Mouse (Mus musculus): ENCODE data around the gene Smo. TPM values are rescaled to one million over a fixed set of nuclear protein-coding genes. Genes with fewer than 3 reads are reported as not detected.
"Not testable (repeated sequence)": the region's sequence is repeated elsewhere in the genome, so short reads cannot be mapped to it uniquely, and the experiment has no call there.

Smo gene
- total RNA-seq, 2 experiments from 2014 or later = 47.3 to 51.7 TPM

- DNase-seq = no peak
Measured at GRCm38 (mm10) chr6:29726576-29727200, 8.6 kb upstream of the Smo start.

DNA sequence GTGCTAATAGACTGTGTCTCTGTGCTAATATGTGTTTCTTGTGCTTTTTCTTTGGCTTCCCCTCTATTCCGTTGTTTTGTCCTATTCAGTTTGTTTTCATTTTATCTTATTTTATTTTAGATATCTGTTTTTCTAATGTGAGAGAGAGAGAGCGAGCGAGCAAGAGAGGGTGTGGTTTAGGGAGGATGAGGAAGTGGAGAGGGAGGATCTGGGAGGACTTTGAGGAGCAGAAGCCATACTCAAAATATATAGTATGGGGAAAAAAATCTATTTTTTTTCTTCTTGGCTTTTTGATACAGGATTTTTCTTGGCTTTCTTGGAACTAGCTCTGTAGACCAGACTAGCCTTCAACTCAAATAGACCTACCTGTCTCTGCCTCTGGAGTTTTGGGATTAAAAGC lies 7.3 kb upstream of the Smo start:
- no peak for DNase-seq

DNA sequence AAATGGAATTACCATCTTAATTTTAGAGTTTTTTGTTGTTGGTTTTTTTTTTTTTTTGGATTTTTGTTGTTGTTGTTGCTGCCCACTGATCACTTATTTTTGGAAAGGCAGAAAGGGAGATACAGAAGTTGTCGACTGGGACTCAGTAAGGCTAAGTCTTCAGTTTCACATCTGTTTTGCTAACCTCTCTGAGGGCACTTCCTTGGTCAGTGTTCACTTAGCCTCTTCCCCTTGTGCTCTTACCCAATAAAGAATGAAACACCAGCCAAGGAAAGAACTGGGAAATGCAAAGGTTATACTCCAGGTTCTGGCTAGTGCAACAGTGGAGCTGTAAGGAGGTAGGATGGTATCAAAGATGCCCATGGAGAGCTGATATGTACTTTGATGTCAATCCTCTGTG lies 5.8 kb upstream of the Smo start:
- DNase-seq = no peak

GRCm38 (mm10) chr6:29735689-29736451 lies 567 bp downstream of the Smo start:
- peak; percentile 79 for DNase-seq

DNA sequence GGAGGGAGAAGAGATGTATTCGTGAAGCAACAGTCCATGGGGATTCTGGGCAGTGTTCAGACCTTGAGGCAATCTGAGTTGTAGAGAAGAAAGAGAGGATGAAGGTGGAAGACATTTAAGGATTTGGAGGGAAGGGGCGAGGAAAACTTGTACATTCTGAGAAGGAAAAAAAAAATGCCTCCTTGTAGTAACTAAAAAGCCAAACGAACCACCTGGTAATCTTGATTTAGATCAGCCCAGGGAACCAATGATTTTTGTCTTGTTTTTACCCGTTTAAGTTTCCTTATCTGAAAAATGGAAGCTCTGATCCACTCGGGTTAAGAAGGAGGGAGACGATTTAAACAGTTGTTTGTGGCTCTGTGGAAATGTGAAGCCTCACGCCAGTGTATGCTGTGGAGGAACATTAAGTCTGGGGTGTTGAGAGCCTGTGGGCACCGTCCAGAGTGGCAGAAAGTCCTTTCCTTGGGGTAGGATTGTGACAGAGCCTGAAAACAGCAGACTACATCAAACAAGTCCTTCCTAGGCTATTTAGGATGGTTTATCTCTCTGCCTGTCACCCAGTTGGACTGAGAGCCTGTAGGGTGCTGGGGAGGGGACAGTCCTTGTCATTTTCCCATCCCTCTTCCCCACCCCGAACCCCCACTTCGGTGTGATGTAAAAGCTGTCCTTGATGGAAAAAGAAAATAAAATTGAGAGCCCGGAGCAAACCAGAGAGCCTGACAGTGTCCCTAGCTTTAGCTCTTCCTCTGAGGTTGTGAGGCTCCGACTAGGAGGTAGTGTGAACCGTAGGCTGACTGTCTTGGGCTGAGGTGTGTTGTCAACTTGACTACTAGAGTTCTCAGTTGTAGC lies 1.5 kb downstream of the Smo start:
- no peak for DNase-seq

DNA sequence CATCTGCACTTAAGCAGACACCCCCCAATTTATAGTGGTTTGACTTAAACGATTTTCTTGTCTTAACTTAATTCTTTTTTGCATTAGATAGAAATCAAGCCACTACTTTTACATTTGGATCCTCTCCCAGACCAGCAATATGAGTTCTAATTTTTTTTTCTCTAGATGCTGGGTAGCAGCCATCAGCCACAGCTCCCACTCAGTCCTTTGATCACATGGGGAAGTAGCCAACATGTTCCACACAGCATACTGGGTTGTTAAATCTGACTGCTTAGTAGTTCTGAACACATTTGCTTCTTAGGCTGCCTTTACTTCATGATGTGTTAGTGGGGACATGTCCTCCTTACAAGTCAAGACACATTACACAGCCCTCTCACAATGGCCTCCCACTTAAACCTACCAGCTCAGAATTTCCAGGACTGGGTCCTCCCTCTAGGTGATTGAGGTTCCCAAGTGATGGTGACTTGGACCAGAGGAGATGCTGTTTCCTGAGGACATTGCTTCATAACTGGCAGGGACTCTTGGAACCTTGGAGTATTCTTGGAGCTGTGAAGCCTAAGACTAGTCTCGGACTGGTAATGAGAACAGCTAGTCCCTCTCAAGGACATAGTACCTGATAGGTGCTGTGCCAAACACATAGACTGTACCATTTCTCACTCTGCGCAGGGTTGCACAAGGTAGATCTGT lies 16.3 kb downstream of the Smo start:
- no peak for DNase-seq

- DNase-seq = no peak
Measured at GRCm38 (mm10) chr6:29753336-29753735, 18.0 kb downstream of the Smo start.

DNA sequence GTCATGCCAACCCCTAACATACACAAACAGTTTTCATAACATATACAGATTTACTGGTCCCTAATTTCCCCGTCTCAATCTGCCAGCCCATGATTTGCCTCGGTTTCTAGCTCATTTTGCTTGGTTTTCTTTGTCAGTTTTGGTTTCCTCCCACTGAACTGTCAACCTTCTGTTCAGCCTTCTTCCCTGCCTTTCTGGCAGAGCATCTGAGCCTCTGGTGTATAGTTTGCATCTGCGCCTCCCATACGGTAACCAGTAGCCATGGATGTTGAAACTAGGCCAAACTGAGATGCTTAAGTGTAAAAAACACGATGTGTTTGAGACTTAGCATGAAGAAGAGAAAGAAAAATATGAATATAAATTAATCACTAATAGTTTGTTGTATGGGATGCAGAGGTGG lies 20.7 kb downstream of the Smo start:
- no peak for DNase-seq

DNA sequence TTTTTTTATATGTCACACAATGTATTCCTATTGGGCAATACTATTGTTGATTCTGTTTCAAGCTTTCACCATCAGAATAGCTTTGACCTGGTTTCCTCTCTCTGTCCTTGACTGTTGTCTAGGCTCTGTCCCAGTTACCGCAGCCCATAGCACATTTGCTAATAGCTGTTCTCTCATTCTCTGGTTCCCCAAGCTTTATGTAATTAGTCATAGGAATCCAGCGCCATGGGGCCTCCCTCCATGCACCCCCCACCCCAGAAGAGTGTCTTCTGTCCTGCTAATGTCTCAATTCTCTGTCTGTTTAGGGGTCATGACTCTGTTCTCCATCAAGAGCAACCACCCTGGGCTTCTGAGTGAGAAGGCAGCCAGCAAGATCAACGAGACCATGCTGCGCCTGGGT lies 21.2 kb downstream of the Smo start:
- DNase-seq = peak; percentile 28

DNA sequence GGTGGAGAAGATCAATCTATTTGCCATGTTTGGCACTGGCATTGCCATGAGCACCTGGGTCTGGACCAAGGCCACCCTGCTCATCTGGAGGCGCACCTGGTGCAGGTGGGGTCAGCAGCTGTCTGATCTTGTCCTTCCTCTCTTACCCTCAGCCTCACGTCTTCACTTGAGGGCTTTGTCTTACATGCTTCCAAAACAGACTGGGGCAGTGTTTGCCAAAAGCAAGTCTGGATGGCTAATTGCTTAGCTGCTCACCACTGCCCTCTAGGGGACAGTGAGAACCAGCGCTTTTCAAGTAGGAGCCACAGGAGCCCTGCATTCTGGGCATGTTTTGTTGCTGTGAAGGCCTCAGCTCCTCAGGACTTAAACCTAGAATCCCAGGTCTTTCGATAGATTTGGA lies 23.1 kb downstream of the Smo start:
- DNase-seq = peak; percentile 80

DNA sequence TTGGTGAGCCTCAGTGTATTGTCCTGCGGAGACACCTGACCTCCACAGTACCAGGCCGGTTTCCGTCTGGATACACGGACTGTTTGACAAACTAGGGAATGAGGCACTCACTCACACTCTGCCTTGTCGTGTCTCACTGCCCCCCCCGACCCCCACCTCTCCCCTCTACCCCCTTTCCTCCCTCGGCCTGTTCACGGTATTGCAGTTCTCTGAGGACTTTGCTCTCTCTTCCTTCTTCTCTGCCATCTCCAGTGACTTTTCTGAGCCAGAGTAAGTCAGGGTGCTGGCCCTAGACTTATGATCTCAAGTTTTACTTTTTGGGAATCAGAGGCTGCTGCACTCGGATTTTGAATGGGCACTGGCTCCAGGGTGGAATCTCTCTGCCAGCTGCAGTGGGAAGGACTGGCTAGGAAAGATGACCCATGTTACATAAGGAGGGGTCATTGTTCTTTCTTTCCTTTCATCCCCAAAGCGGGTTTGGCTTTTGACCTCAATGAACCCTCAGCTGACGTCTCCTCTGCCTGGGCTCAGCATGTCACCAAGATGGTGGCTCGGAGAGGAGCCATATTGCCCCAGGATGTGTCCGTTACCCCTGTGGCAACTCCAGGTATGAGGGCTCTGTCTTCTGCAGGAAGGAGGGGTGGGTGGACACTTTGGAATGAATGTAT lies 23.8 kb downstream of the Smo start:
- DNase-seq = no peak

GRCm38 (mm10) chr6:29760397-29760796 lies 25.1 kb downstream of the Smo start:
- DNase-seq = not testable (repeated sequence)

DNA sequence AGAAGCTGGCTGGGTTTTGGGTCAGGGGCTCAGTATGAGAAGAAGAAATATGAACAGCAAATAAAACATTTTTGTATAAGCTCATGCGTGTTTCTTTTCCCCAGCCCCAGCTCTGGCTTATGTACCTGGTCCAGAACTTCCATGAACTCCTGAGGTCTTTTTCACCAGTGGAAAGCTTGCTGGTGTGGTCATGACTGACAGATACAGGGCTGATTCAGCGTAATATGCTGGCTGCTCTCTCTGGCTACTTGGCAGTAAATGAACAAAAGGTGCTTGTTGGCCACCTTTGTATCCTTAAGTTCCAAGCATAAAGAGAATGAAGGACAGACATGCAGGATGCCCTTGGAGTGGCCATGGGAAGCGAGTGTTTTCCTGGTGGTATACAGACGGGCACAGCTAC lies 26.0 kb downstream of the Smo start:
- no peak for DNase-seq

GRCm38 (mm10) chr6:29762524-29762923 lies 27.2 kb downstream of the Smo start:
- peak; percentile 37 for DNase-seq

GRCm38 (mm10) chr6:29766874-29767273 lies 31.6 kb downstream of the Smo start:
- no peak for DNase-seq

GRCm38 (mm10) chr6:29767813-29768660 lies 32.7 kb downstream of the Smo start, which contains the start of gene Ahcyl2:
TSS of gene Ahcyl2 (plus strand) at chr6:29768011.
- DNase-seq = peak; percentile 96

- peak; percentile 63 for DNase-seq
Measured at GRCm38 (mm10) chr6:29768791-29769441, 33.6 kb downstream of the Smo start.

DNA sequence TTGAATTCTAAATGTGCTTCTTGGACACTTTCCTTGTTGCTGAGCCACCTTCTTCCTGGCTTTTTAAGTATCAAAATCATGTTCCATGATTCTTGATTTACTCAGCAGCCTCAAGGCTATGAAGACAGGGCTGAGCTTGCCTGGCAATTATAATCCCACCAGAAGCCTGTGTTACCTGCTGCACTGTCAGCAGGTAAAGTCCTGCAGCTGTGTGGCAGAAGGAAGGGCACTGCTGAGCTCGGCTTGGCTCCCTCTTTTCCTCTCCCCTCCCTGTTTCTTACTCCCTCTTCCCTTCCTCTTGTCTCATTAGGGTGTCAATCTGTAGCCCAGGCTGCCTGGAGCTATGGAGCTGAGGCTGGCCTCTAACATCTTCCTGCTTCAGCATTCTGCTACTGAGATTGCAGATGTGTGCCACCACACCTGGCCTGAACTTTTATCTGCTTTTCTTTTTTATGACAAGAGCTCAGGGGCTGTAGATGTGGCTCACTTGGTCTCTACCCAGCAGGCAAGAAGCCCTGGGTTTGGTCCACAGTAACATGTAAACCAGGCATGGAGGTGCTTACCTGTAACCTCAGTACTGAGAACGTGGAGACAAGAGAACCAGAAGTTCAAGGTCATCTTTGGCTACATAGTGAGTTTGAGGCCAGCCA lies 35.5 kb downstream of the Smo start:
- DNase-seq = no peak

DNA sequence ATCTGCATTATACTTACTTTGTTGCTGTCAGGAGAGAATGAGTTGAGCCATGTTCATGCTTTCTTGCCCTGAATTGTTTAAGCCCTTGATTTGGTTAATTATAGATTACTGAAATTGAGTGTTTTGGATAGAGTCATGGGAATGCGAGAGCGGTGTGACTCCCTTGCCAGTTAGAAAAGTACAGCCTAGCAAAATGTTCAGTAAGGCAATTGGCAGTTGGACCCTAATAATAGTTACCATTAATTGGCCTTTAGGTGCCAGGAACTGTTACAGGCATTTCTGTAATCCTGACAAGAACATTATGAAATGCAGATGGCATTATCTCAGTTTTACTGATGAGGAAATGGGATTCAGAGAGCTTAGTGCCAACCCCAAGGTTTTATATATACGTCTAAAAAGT lies 36.9 kb downstream of the Smo start:
- no peak for DNase-seq

DNA sequence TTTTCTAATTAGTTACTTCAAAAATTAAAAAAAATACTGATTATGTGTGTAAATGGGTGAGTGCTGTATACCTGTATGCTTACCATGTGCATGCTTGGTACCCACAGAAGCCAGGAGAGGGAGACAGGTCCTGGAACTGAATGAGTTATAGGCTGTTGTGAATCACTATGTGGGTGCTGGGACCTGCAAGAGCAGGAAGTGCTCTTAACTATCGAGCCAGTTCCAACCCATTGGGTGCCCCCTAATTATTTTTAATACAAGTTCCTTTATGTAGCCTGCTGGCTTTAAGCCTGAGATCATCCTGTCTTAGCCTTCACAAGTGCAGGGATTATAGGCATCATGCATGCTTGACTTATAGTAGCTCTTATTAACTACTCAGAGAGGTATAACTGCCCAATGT lies 38.9 kb downstream of the Smo start:
- no peak for DNase-seq

All from adrenal gland, postnatal 10 days (tissue).